Mouse (Mus musculus) stomach, postnatal 0 days (tissue): ENCODE measurements around the gene Zbtb18.

Experiments
- CTCF ChIP-seq: IDR thresholded peaks from 2 replicates; pipeline ENCODE4 v1.5.1; 2016; ENCODE audit warnings: antibody characterized with exemption, low read depth, mild to moderate bottlenecking, moderate library complexity
- EP300 ChIP-seq: optimal IDR thresholded peaks from 2 replicates; pipeline ENCODE3; 2016; ENCODE audit warnings: antibody characterized with exemption

GRCm38 (mm10) chr1:177442196-177442808 is at the start of gene Zbtb18:
- TF ChIP-seq CTCF (no peak), EP300 (no peak)
